ENCODE assay signal across 21 mouse cellular contexts in the genomic region with DNA sequence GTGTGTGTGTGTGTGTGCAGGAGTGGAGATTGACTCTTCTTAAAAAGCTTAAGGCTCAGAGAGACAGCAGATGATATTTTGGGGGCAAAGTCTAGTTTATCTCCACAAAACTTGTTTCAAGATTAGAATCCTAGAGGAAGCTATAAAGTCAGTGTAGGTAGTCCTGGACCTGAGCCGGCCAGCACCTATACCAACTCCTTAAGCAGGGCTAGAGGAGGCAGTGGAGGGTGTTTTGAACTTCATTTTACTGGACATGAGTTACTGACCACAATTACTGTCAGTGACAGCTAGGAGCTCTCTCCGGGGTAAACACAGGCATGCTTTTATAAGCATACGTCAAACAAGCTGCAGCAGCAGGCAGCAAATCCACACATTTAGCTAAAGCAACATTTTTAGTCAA. TPM values are rescaled to one million over a fixed set of nuclear protein-coding genes. Genes with fewer than 3 reads are reported as not detected.
DNase-seq lines count a peak whose midpoint lies in the region; ATAC-seq lines count a peak whose summit lies in the region.
"Had no signal": no experiment of that assay in that cellular context is flagged by ENCODE, and none has a peak within 500 bp of the region (broad histone marks: within the 10 kb centered on the region; RNA-seq: fewer than 3 reads in every experiment).

No protein-coding gene starts in this region.

- ATAC-seq in heart, embryonic 12.5 days (ENCODE audit: insufficient number of reproducible peaks, low FRiP score): no peak
- ATAC-seq in intestine, embryonic 15.5 days: 0 out of 2 replicates have a peak, but pooled peaks have one; percentile 23
- peak; percentile 58 for ATAC-seq in intestine, embryonic 16.5 days
- ATAC-seq: forebrain, embryonic 13.5 days; forebrain, embryonic 15.5 days had no signal

- 62% methylated on average over 3 of the region's 3 CpGs for WGBS in heart, embryonic 12.5 days
- WGBS in intestine, embryonic 15.5 days: 21% methylated on average over 3 of the region's 3 CpGs
- 24% methylated on average over 3 of the region's 3 CpGs for WGBS in intestine, embryonic 16.5 days

- DNase-seq in heart, postnatal 36 days: no peak
- no peak for DNase-seq in cerebellum, postnatal 36 days
- DNase-seq in spleen, postnatal 4 days (ENCODE audit: low spot score in 2 of 2): no peak
- DNase-seq: adrenal gland, adult 2 months; adrenal gland, postnatal 10 days; adrenal gland, postnatal 25 days; cerebellum, adult 11 months; cerebellum, adult 18-20 months; cerebellum, adult 8-10 months; cerebellum, adult 9-11 months; cerebellum, postnatal 14 days had no signal

- H3K4me1 ChIP-seq in heart, embryonic 12.5 days (replicated peaks): peaks cover 32% of the 10 kb centered on the region
- H3K4me1 ChIP-seq in intestine, embryonic 15.5 days (replicated peaks): peaks cover 10% of the 10 kb centered on the region; the same call in 1 of the 2 replicates
- H3K4me1 ChIP-seq in intestine, embryonic 16.5 days (ENCODE audit: control insufficient read depth, insufficient read depth, low read length): peaks cover 7% of the 10 kb centered on the region; the same call in 1 of the 2 replicates
- H3K4me1 ChIP-seq: embryonic facial prominence, embryonic 12.5 days; forebrain, embryonic 13.5 days; forebrain, embryonic 15.5 days had no signal

- H3K9ac ChIP-seq in heart, embryonic 12.5 days: no peak overlapping the region
- H3K9ac ChIP-seq in intestine, embryonic 15.5 days: no peak overlapping the region
- no peak overlapping the region for H3K9ac ChIP-seq in intestine, embryonic 16.5 days (ENCODE audit: low read depth, low read length)
- H3K9ac ChIP-seq: embryonic facial prominence, embryonic 12.5 days; forebrain, embryonic 13.5 days; forebrain, embryonic 15.5 days had no signal

- H3K9me3 ChIP-seq in heart, embryonic 12.5 days (replicated peaks): no peaks in the 10 kb centered on the region
- H3K9me3 ChIP-seq in intestine, embryonic 15.5 days: no peaks in the 10 kb centered on the region
- no peaks in the 10 kb centered on the region for H3K9me3 ChIP-seq in intestine, embryonic 16.5 days (ENCODE audit: control insufficient read depth, low read length)
- H3K9me3 ChIP-seq: embryonic facial prominence, embryonic 10.5 days; embryonic facial prominence, embryonic 12.5 days; forebrain, embryonic 13.5 days; forebrain, embryonic 15.5 days had no signal

- 0 out of 2 replicates have a peak overlapping the region, but pooled peaks have one; percentile 38 for H3K27ac ChIP-seq in heart, embryonic 12.5 days (ENCODE audit: poor library complexity, severe bottlenecking)
- H3K27ac ChIP-seq in intestine, embryonic 15.5 days: no peak overlapping the region
- H3K27ac ChIP-seq in intestine, embryonic 16.5 days (ENCODE audit: low read length): no peak overlapping the region
- H3K27ac ChIP-seq: embryonic facial prominence, embryonic 10.5 days; embryonic facial prominence, embryonic 12.5 days; forebrain, embryonic 13.5 days; forebrain, embryonic 15.5 days had no signal

- intact Hi-C loops in heart, postnatal 36 days (cut with DNase I): no loop called here

- H3K36me3 ChIP-seq in heart, embryonic 12.5 days: no peaks in the 10 kb centered on the region
- H3K36me3 ChIP-seq in intestine, embryonic 15.5 days: no peaks in the 10 kb centered on the region
- H3K36me3 ChIP-seq in intestine, embryonic 16.5 days (ENCODE audit: control insufficient read depth, insufficient read depth, low read length): no peaks in the 10 kb centered on the region
- H3K36me3 ChIP-seq: embryonic facial prominence, embryonic 10.5 days; embryonic facial prominence, embryonic 12.5 days; forebrain, embryonic 15.5 days had no signal

- H3K4me3 ChIP-seq in heart, embryonic 12.5 days: no peak overlapping the region
- no peak overlapping the region for H3K4me3 ChIP-seq in intestine, embryonic 15.5 days (replicated peaks)
- no peak overlapping the region for H3K4me3 ChIP-seq in intestine, embryonic 16.5 days (ENCODE audit: low read length)
- H3K4me3 ChIP-seq: embryonic facial prominence, embryonic 10.5 days; embryonic facial prominence, embryonic 12.5 days; forebrain, embryonic 13.5 days; forebrain, embryonic 15.5 days had no signal

- H3K27me3 ChIP-seq in heart, embryonic 12.5 days (replicated peaks): no peaks in the 10 kb centered on the region
- no peaks in the 10 kb centered on the region for H3K27me3 ChIP-seq in intestine, embryonic 15.5 days (replicated peaks)
- no peaks in the 10 kb centered on the region for H3K27me3 ChIP-seq in intestine, embryonic 16.5 days (replicated peaks; ENCODE audit: control insufficient read depth, insufficient read depth, low read length)
- H3K27me3 ChIP-seq: embryonic facial prominence, embryonic 12.5 days; forebrain, embryonic 13.5 days; forebrain, embryonic 15.5 days had no signal

- H3K4me2 ChIP-seq in heart, embryonic 12.5 days: no peak overlapping the region
- no peak overlapping the region for H3K4me2 ChIP-seq in intestine, embryonic 15.5 days (replicated peaks)
- H3K4me2 ChIP-seq in intestine, embryonic 16.5 days (ENCODE audit: low read depth, low read length): no peak overlapping the region
- H3K4me2 ChIP-seq: embryonic facial prominence, embryonic 12.5 days; forebrain, embryonic 13.5 days; forebrain, embryonic 15.5 days had no signal

RNA-seq across cellular contexts. Expression of a gene that starts 39.8 kb away (rescaled TPM):
- 1.3 and 1.6 TPM in 2 replicates for polyA plus RNA-seq in heart, embryonic 12.5 days (2016; fragmentation: Nextera tagmentation; extraction: Ambion mirVana)
- 1 to 10 TPM; 4.0 to 4.4 TPM for total RNA-seq in heart, postnatal 36 days (2021)
- polyA plus RNA-seq in intestine, embryonic 15.5 days (2015; fragmentation: Nextera tagmentation; extraction: Ambion mirVana): 1.2 and 1.3 TPM in 2 replicates
- 0.95 and 1.2 TPM in 2 replicates for polyA plus RNA-seq in intestine, embryonic 16.5 days (2015; fragmentation: Nextera tagmentation; extraction: Ambion mirVana)
- total RNA-seq: MEL had no signal
- polyA plus RNA-seq: C2C12; forebrain, embryonic 11.5 days had no signal
